Mouse (Mus musculus) layer of hippocampus, adult 18-20 months (tissue): ENCODE results near the gene Baz2a. TPM values are rescaled to one million over a fixed set of nuclear protein-coding genes. Genes with fewer than 3 reads are reported as not detected.
"Not testable (repeated sequence)": the region's sequence is repeated elsewhere in the genome, so short reads cannot be mapped to it uniquely, and the experiment has no call there.

Experiments used
- DNase-seq, 2 experiments: peaks; one replicate each; pipeline ENCODE4 v3.0.0; 2022; ENCODE audit warnings: low spot score in 2 of 2
- total RNA-seq, 2 experiments: library from RNA; stranded (reverse); gene quantifications; 2 replicates each; pipeline ENCODE4 v1.2.3; 2021

The Baz2a gene
- total RNA-seq, 2 experiments from 2014 or later, result 39.6 to 41.9 TPM

GRCm38 (mm10) chr10:128111227-128111626, 19.9 kb downstream of the Baz2a start:
- DNase-seq, result no peak

GRCm38 (mm10) chr10:128123833-128124232, 32.5 kb downstream of the Baz2a start:
- no peak for DNase-seq

- DNase-seq, result no peak
Observed at GRCm38 (mm10) chr10:128124831-128125230, 33.5 kb downstream of the Baz2a start.

- DNase-seq, result no peak
Observed at GRCm38 (mm10) chr10:128125951-128126350, 34.6 kb downstream of the Baz2a start.

GRCm38 (mm10) chr10:128127497-128127896, 36.1 kb downstream of the Baz2a start:
- DNase-seq, result no peak

- no peak for DNase-seq
Observed at GRCm38 (mm10) chr10:128128143-128128542, 36.8 kb downstream of the Baz2a start.

GRCm38 (mm10) chr10:128131297-128131696, 39.9 kb downstream of the Baz2a start:
- DNase-seq, result no peak

- no peak for DNase-seq
Observed at GRCm38 (mm10) chr10:128131812-128132211, 40.4 kb downstream of the Baz2a start.

GRCm38 (mm10) chr10:128133650-128134332, 42.4 kb downstream of the Baz2a start:
- DNase-seq, result peak; percentile 62 to 72

- no peak for DNase-seq
Observed at GRCm38 (mm10) chr10:128135374-128135773, 44.0 kb downstream of the Baz2a start.

- peak in 1 of 2 experiments; percentile 64 for DNase-seq
Observed at GRCm38 (mm10) chr10:128140236-128140952, 49.0 kb downstream of the Baz2a start.

GRCm38 (mm10) chr10:128142165-128142564, 50.8 kb downstream of the Baz2a start:
- DNase-seq, result no peak

GRCm38 (mm10) chr10:128143659-128144058, 52.3 kb downstream of the Baz2a start:
- DNase-seq, result no peak

- DNase-seq, result no peak
Observed at GRCm38 (mm10) chr10:128144961-128145360, 53.6 kb downstream of the Baz2a start.

GRCm38 (mm10) chr10:128148789-128149365, 57.5 kb downstream of the Baz2a start:
- no peak for DNase-seq

GRCm38 (mm10) chr10:128149592-128149991, 58.2 kb downstream of the Baz2a start:
- no peak for DNase-seq

GRCm38 (mm10) chr10:128150941-128151340, 59.6 kb downstream of the Baz2a start:
- no peak for DNase-seq

- no peak for DNase-seq
Observed at GRCm38 (mm10) chr10:128153978-128154377, 62.6 kb downstream of the Baz2a start.

- DNase-seq, result not testable (repeated sequence)
Observed at GRCm38 (mm10) chr10:128165726-128166125, 74.3 kb downstream of the Baz2a start.

- no peak for DNase-seq
Observed at GRCm38 (mm10) chr10:128167091-128167490, 75.7 kb downstream of the Baz2a start.

- not testable (repeated sequence) for DNase-seq
Observed at GRCm38 (mm10) chr10:128171348-128171747, 80.0 kb downstream of the Baz2a start.

GRCm38 (mm10) chr10:128175302-128175701, 83.9 kb downstream of the Baz2a start:
- no peak for DNase-seq
